Mouse (Mus musculus): ENCODE results near the gene Olfr1279. TPM values are rescaled to one million over a fixed set of nuclear protein-coding genes. Genes with fewer than 3 reads are reported as not detected.

Olfr1279 gene
- polyA plus RNA-seq, 1 experiment from 2014 or later = not detected

Other genes with a start within 250 kb of the Olfr1279 start
- gene Gm13941, start 194.7 kb upstream of the Olfr1279 start, polyA plus RNA-seq (2015; fragmentation: Nextera tagmentation; extraction: Ambion mirVana) = not detected in 2 replicates
- gene Gm15130, start 147.7 kb upstream of the Olfr1279 start, polyA plus RNA-seq (2015; fragmentation: Nextera tagmentation; extraction: Ambion mirVana) = not detected in 2 replicates
- not detected in 2 replicates for gene 4930430A15Rik, start 71.0 kb upstream of the Olfr1279 start, polyA plus RNA-seq (2015; fragmentation: Nextera tagmentation; extraction: Ambion mirVana)
- not detected in 2 replicates for gene Olfr1275, start 65.3 kb upstream of the Olfr1279 start, polyA plus RNA-seq (2015; fragmentation: Nextera tagmentation; extraction: Ambion mirVana)
- gene Olfr1276, start 46.1 kb upstream of the Olfr1279 start, polyA plus RNA-seq (2015; fragmentation: Nextera tagmentation; extraction: Ambion mirVana) = not detected in 2 replicates
- gene Olfr1277, start 26.5 kb upstream of the Olfr1279 start, polyA plus RNA-seq (2015; fragmentation: Nextera tagmentation; extraction: Ambion mirVana) = not detected in 2 replicates
- gene Olfr1278, start 10.5 kb upstream of the Olfr1279 start, polyA plus RNA-seq (2015; fragmentation: Nextera tagmentation; extraction: Ambion mirVana) = not detected in 2 replicates
- not detected in 2 replicates for gene Olfr1280, start 13.4 kb downstream of the Olfr1279 start, polyA plus RNA-seq (2015; fragmentation: Nextera tagmentation; extraction: Ambion mirVana)
- gene Olfr1281, start 25.9 kb downstream of the Olfr1279 start, polyA plus RNA-seq (2015; fragmentation: Nextera tagmentation; extraction: Ambion mirVana) = not detected in 2 replicates
- gene Olfr1282, start 35.4 kb downstream of the Olfr1279 start, polyA plus RNA-seq (2015; fragmentation: Nextera tagmentation; extraction: Ambion mirVana) = not detected in 2 replicates
- not detected in 2 replicates for gene Olfr1283, start 66.2 kb downstream of the Olfr1279 start, polyA plus RNA-seq (2015; fragmentation: Nextera tagmentation; extraction: Ambion mirVana)
- not detected in 2 replicates for gene Olfr1284, start 74.9 kb downstream of the Olfr1279 start, polyA plus RNA-seq (2015; fragmentation: Nextera tagmentation; extraction: Ambion mirVana)
- gene Olfr1286, start 122.5 kb downstream of the Olfr1279 start, polyA plus RNA-seq (2015; fragmentation: Nextera tagmentation; extraction: Ambion mirVana) = not detected in 2 replicates
- gene Olfr1287, start 148.5 kb downstream of the Olfr1279 start, polyA plus RNA-seq (2015; fragmentation: Nextera tagmentation; extraction: Ambion mirVana) = not detected in 2 replicates
- gene Olfr1288, start 173.5 kb downstream of the Olfr1279 start, polyA plus RNA-seq (2015; fragmentation: Nextera tagmentation; extraction: Ambion mirVana) = not detected in 2 replicates
- not detected in 2 replicates for gene Olfr1289, start 180.2 kb downstream of the Olfr1279 start, polyA plus RNA-seq (2015; fragmentation: Nextera tagmentation; extraction: Ambion mirVana)
- gene Olfr1290, start 193.2 kb downstream of the Olfr1279 start, polyA plus RNA-seq (2015; fragmentation: Nextera tagmentation; extraction: Ambion mirVana) = not detected in 2 replicates
- gene Olfr1291-ps1, start 196.5 kb downstream of the Olfr1279 start, polyA plus RNA-seq (2015; fragmentation: Nextera tagmentation; extraction: Ambion mirVana) = not detected in 2 replicates
- gene Olfr1293-ps, start 224.6 kb downstream of the Olfr1279 start, polyA plus RNA-seq (2015; fragmentation: Nextera tagmentation; extraction: Ambion mirVana) = not detected in 2 replicates
- not detected in 2 replicates for gene Olfr1294, start 239.7 kb downstream of the Olfr1279 start, polyA plus RNA-seq (2015; fragmentation: Nextera tagmentation; extraction: Ambion mirVana)